Mouse (Mus musculus) layer of hippocampus, adult 9-11 months (tissue): ENCODE data around the gene Ppp2r2d.

ENCODE experiments used
- DNase-seq: peaks from one replicate; pipeline ENCODE4 v3.0.0; 2022

Gene Ppp2r2d

GRCm38 (mm10) chr7:138863950-138864572 lies 18.2 kb downstream of the Ppp2r2d start:
- DNase-seq = no peak

- DNase-seq = no peak
These were observed 18.9 kb downstream of the Ppp2r2d start for GRCm38 (mm10) chr7:138864776-138865175.

- no peak for DNase-seq
These were observed 21.4 kb downstream of the Ppp2r2d start for GRCm38 (mm10) chr7:138867286-138867685.

GRCm38 (mm10) chr7:138868316-138868715 lies 22.4 kb downstream of the Ppp2r2d start:
- no peak for DNase-seq

GRCm38 (mm10) chr7:138872956-138873355 lies 27.1 kb downstream of the Ppp2r2d start:
- no peak for DNase-seq

- DNase-seq = no peak
These were observed 29.2 kb downstream of the Ppp2r2d start for GRCm38 (mm10) chr7:138875031-138875430.

- DNase-seq = no peak
These were observed 37.8 kb downstream of the Ppp2r2d start for GRCm38 (mm10) chr7:138883724-138884123.

GRCm38 (mm10) chr7:138885365-138886289 lies 39.7 kb downstream of the Ppp2r2d start:
- no peak for DNase-seq

- DNase-seq = no peak
These were observed 52.2 kb downstream of the Ppp2r2d start for GRCm38 (mm10) chr7:138898122-138898521.

GRCm38 (mm10) chr7:138898743-138899142 lies 52.9 kb downstream of the Ppp2r2d start:
- DNase-seq = no peak

- DNase-seq = no peak
These were observed 58.1 kb downstream of the Ppp2r2d start for GRCm38 (mm10) chr7:138903886-138904435.

- no peak for DNase-seq
These were observed 60.6 kb downstream of the Ppp2r2d start for GRCm38 (mm10) chr7:138906441-138906840.

- peak; percentile 53 for DNase-seq
These were observed 61.2 kb downstream of the Ppp2r2d start for GRCm38 (mm10) chr7:138907043-138907442.

- DNase-seq = no peak
These were observed 62.1 kb downstream of the Ppp2r2d start for GRCm38 (mm10) chr7:138907976-138908375.

GRCm38 (mm10) chr7:138908768-138909276 lies 62.9 kb downstream of the Ppp2r2d start:
- DNase-seq = no peak

- peak; percentile 87 for DNase-seq
These were observed 63.7 kb downstream of the Ppp2r2d start, which contains the start of gene Bnip3 for GRCm38 (mm10) chr7:138909277-138910192. Bnip3 (minus strand) TSS chr7:138909519.

- no peak for DNase-seq
These were observed 64.3 kb downstream of the Ppp2r2d start for GRCm38 (mm10) chr7:138910193-138910562.

- no peak for DNase-seq
These were observed 67.7 kb downstream of the Ppp2r2d start for GRCm38 (mm10) chr7:138913616-138914015.

- no peak for DNase-seq
These were observed 73.5 kb downstream of the Ppp2r2d start for GRCm38 (mm10) chr7:138919156-138919944.

- no peak for DNase-seq
These were observed 75.7 kb downstream of the Ppp2r2d start for GRCm38 (mm10) chr7:138921611-138922010.

GRCm38 (mm10) chr7:138923756-138924425 lies 78.0 kb downstream of the Ppp2r2d start:
- DNase-seq = no peak
